Mouse (Mus musculus) left cerebral cortex, adult 2 months (tissue): Measurements from ENCODE around the gene 2510009E07Rik. TPM values are rescaled to one million over a fixed set of nuclear protein-coding genes. Genes with fewer than 3 reads are reported as not detected.
"Not testable (repeated sequence)": the region's sequence is repeated elsewhere in the genome, so short reads cannot be mapped to it uniquely, and the experiment has no call there.

Source experiments
- DNase-seq, 2 experiments: peaks; one replicate each; pipeline ENCODE4 v3.0.0; 2021 to 2022; ENCODE audit warnings: low spot score in 2 of 2, mixed read lengths in 1 of 2; ENCODE audit errors: extremely low spot score in 1 of 2
- H3K27ac ChIP-seq: fragments of 200-600 bp; 2 replicates; pipeline ENCODE4 v1.8.1; 2022
- H3K4me3 ChIP-seq: fragments of 200-600 bp; 2 replicates; pipeline ENCODE4 v1.8.1; 2022
- CTCF ChIP-seq: fragments of 200-600 bp; IDR thresholded peaks from 2 replicates; pipeline ENCODE4 v1.8.1; 2022; ENCODE audit warnings: antibody characterized with exemption, mild to moderate bottlenecking, moderate library complexity
- intact Hi-C: fragments of 180-260 bp; cut with DNase I; formaldehyde crosslinking; loops from one replicate; pipeline ENCODE4 v1.15.1; 2025
- total RNA-seq, 2 experiments: library from RNA; stranded (reverse); gene quantifications; 2 replicates each; pipeline ENCODE4 v1.2.3; 2021

The 2510009E07Rik gene
- total RNA-seq, 2 experiments from 2014 or later: 47.8 to 56.5 TPM

GRCm38 (mm10) chr16:21704691-21705090, 10.2 kb upstream of the 2510009E07Rik start:
- intact Hi-C loops: no loop called here
- Histone ChIP-seq H3K4me3 (no peak overlapping the region), H3K27ac (no peak overlapping the region)
- TF ChIP-seq CTCF: no peak
- no peak for DNase-seq

GRCm38 (mm10) chr16:21702314-21702690, 7.8 kb upstream of the 2510009E07Rik start:
- H3K4me3 ChIP-seq: no peak overlapping the region
- DNase-seq: no peak
- intact Hi-C loops: no loop called here
- H3K27ac ChIP-seq: no peak overlapping the region
- no peak for TF ChIP-seq CTCF

GRCm38 (mm10) chr16:21701611-21702313, 7.3 kb upstream of the 2510009E07Rik start:
- Histone ChIP-seq H3K27ac (no peak overlapping the region), H3K4me3 (no peak overlapping the region)
- no peak for TF ChIP-seq CTCF
- intact Hi-C loops: no loop called here
- DNase-seq: no peak

- no peak for TF ChIP-seq CTCF
- intact Hi-C loops: loop anchor here (2.0 kb wide), 1 partner anchor 25 kb away; no protein-coding TSS in a partner anchor
- no peak for DNase-seq
- Histone ChIP-seq H3K27ac (no peak overlapping the region), H3K4me3 (no peak overlapping the region)
Observed at GRCm38 (mm10) chr16:21698136-21698535, 3.7 kb upstream of the 2510009E07Rik start.

GRCm38 (mm10) chr16:21696946-21697345, 2.5 kb upstream of the 2510009E07Rik start:
- no peak for TF ChIP-seq CTCF
- Histone ChIP-seq H3K27ac (no peak overlapping the region), H3K4me3 (no peak overlapping the region)
- no peak for DNase-seq
- intact Hi-C loops: no loop called here

GRCm38 (mm10) chr16:21695242-21695578, 745 bp upstream of the 2510009E07Rik start:
- Histone ChIP-seq H3K4me3 (peak overlapping the region; percentile 88), H3K27ac (peak overlapping the region; percentile 61)
- no peak for TF ChIP-seq CTCF
- intact Hi-C loops: no loop called here
- DNase-seq: peak; percentile 20 to 22

- TF ChIP-seq CTCF: no peak
- intact Hi-C loops: loop anchor here (5.0 kb wide), 2 partner anchors 77 to 167 kb away; no protein-coding TSS in a partner anchor
- DNase-seq: no peak
- Histone ChIP-seq H3K4me3 (peak overlapping the region; percentile 88), H3K27ac (peak overlapping the region; percentile 94)
Observed at GRCm38 (mm10) chr16:21693981-21694462, 443 bp downstream of the 2510009E07Rik start.

GRCm38 (mm10) chr16:21690216-21690755, 4.2 kb downstream of the 2510009E07Rik start:
- intact Hi-C loops: loop anchor here (5.0 kb wide), 2 partner anchors 73 to 163 kb away; no protein-coding TSS in a partner anchor
- no peak for DNase-seq

GRCm38 (mm10) chr16:21689141-21689540, 5.3 kb downstream of the 2510009E07Rik start:
- intact Hi-C loops: no loop called here
- DNase-seq: no peak
- no peak for TF ChIP-seq CTCF
- no peak overlapping the region for H3K4me3 ChIP-seq
- no peak overlapping the region for H3K27ac ChIP-seq

More at GRCm38 (mm10) chr16:21690216-21690755, 4.2 kb downstream of the 2510009E07Rik start:
- Histone ChIP-seq H3K4me3 (no peak overlapping the region), H3K27ac (no peak overlapping the region)
- no peak for TF ChIP-seq CTCF

GRCm38 (mm10) chr16:21687406-21687805, 7.1 kb downstream of the 2510009E07Rik start:
- DNase-seq: no peak
- Histone ChIP-seq H3K27ac (no peak overlapping the region), H3K4me3 (no peak overlapping the region)
- intact Hi-C loops: no loop called here
- no peak for TF ChIP-seq CTCF

GRCm38 (mm10) chr16:21676791-21677190, 17.7 kb downstream of the 2510009E07Rik start:
- TF ChIP-seq CTCF: no peak
- no peak overlapping the region for H3K27ac ChIP-seq
- intact Hi-C loops: no loop called here
- H3K4me3 ChIP-seq: no peak overlapping the region
- no peak for DNase-seq

GRCm38 (mm10) chr16:21673651-21674050, 20.8 kb downstream of the 2510009E07Rik start:
- DNase-seq, H3K4me3 ChIP-seq, H3K27ac ChIP-seq, intact Hi-C loops: not testable (repeated sequence)

GRCm38 (mm10) chr16:21673046-21673445, 21.4 kb downstream of the 2510009E07Rik start:
- H3K27ac ChIP-seq, intact Hi-C loops, DNase-seq, H3K4me3 ChIP-seq: not testable (repeated sequence)
